Mouse (Mus musculus) midbrain, embryonic 11.5 days (tissue): ENCODE measurements at regions not wholly inside any gene's neighbourhood (a gene's known extent, or its start where the extent isn't known, plus 50 kb on each side); places are given as distances from the start of the nearest gene placed in this dataset.
A peak's percentile ranks its signal among the peaks of the same experiment; 100 is the strongest.

Experiments used
- ATAC-seq: fragments of 200-750 bp; cut with Nextera tagmentation; 2 replicates; pipeline ENCODE4 v1.8.0; 2017; ENCODE audit warnings: moderate TSS enrichment, moderate library complexity; ENCODE audit not compliant: low FRiP score
- DNase-seq: peaks from one replicate; pipeline ENCODE4 v3.0.0; 2015; ENCODE audit warnings: low spot score; ENCODE audit errors: missing footprints
- H3K27ac ChIP-seq: fragments of 300-500 bp; sonication (generic); 2 replicates; pipeline ENCODE4 v1.5.1; 2014; ENCODE audit warnings: low read depth, low read length
- H3K27me3 ChIP-seq: fragments of 300-500 bp; sonication (generic); 2 replicates; pipeline ENCODE4 v1.6.1; 2014; ENCODE audit warnings: mild to moderate bottlenecking, low read length, moderate library complexity, mixed read lengths; ENCODE audit not compliant: control insufficient read depth, insufficient read depth
- H3K36me3 ChIP-seq: fragments of 300-500 bp; sonication (generic); 2 replicates; pipeline ENCODE4 v1.6.1; 2014; ENCODE audit warnings: mild to moderate bottlenecking, low read length, moderate library complexity, mixed read lengths; ENCODE audit not compliant: control insufficient read depth, insufficient read depth
- H3K4me1 ChIP-seq: fragments of 300-500 bp; sonication (generic); 2 replicates; pipeline ENCODE4 v1.6.1; 2014; ENCODE audit warnings: low read length; ENCODE audit not compliant: control insufficient read depth, insufficient read depth
- H3K4me2 ChIP-seq: fragments of 300-500 bp; sonication (generic); 2 replicates; pipeline ENCODE4 v1.6.1; 2014; ENCODE audit warnings: mild to moderate bottlenecking, moderate library complexity
- H3K4me3 ChIP-seq: fragments of 300-500 bp; sonication (generic); 2 replicates; pipeline ENCODE4 v1.5.1; 2014; ENCODE audit warnings: low read depth, low read length
- H3K9ac ChIP-seq: fragments of 300-500 bp; sonication (generic); 2 replicates; pipeline ENCODE4 v1.6.1; 2014; ENCODE audit warnings: low read length
- H3K9me3 ChIP-seq: fragments of 300-500 bp; sonication (generic); 2 replicates; pipeline ENCODE4 v1.6.1; 2016; ENCODE audit warnings: low read length; ENCODE audit not compliant: control insufficient read depth
- WGBS: fragments of 180-500 bp; shearing (Covaris S2); extraction: QIAGEN DNeasy Blood & Tissue Kit; methylation state at CpG from one replicate; pipeline ENCODE4 v1.1.7; 2014; 5-methylcytosine and 5-hydroxymethylcytosine counted together

GRCm38 (mm10) chr1:72108678-72109077 lies 103.4 kb downstream of the Mreg start:
- Histone ChIP-seq H3K4me1 (no peaks in the 10 kb centered on the region), H3K27ac (no peak overlapping the region), H3K9me3 (no peaks in the 10 kb centered on the region), H3K27me3 (no peaks in the 10 kb centered on the region), H3K4me3 (no peak overlapping the region), H3K9ac (no peak overlapping the region), H3K36me3 (no peaks in the 10 kb centered on the region), H3K4me2 (no peak overlapping the region)
- ATAC-seq (no peak), DNase-seq (peak; percentile 19)
- 90% methylated on average over 8 of the region's 8 CpGs for WGBS

- Histone ChIP-seq H3K9me3 (no peaks in the 10 kb centered on the region), H3K9ac (no peak overlapping the region), H3K4me3 (no peak overlapping the region), H3K4me1 (no peaks in the 10 kb centered on the region), H3K36me3 (no peaks in the 10 kb centered on the region), H3K4me2 (no peak overlapping the region), H3K27me3 (no peaks in the 10 kb centered on the region), H3K27ac (no peak overlapping the region)
- DNase-seq (peak; percentile 53), ATAC-seq (no peak)
- WGBS, result 89% methylated on average over 7 of the region's 7 CpGs
Measured at GRCm38 (mm10) chr1:72107125-72107524, 105.0 kb downstream of the Mreg start.

GRCm38 (mm10) chr1:72106655-72107054 lies 105.5 kb downstream of the Mreg start:
- no peak overlapping the region for H3K4me3 ChIP-seq
- no peaks in the 10 kb centered on the region for H3K36me3 ChIP-seq
- H3K9ac ChIP-seq, result no peak overlapping the region
- peak; percentile 62 for DNase-seq
- H3K27ac ChIP-seq, result no peak overlapping the region
- ATAC-seq, result no peak
- H3K4me2 ChIP-seq, result no peak overlapping the region
- H3K4me1 ChIP-seq, result no peaks in the 10 kb centered on the region
- H3K27me3 ChIP-seq, result no peaks in the 10 kb centered on the region
- WGBS, result 83% methylated on average over 4 of the region's 4 CpGs
- H3K9me3 ChIP-seq, result no peaks in the 10 kb centered on the region

- Histone ChIP-seq H3K4me2 (no peak overlapping the region), H3K27ac (no peak overlapping the region), H3K27me3 (no peaks in the 10 kb centered on the region), H3K9ac (no peak overlapping the region), H3K4me1 (no peaks in the 10 kb centered on the region), H3K4me3 (no peak overlapping the region), H3K36me3 (no peaks in the 10 kb centered on the region), H3K9me3 (no peaks in the 10 kb centered on the region)
- 88% methylated on average over 5 of the region's 5 CpGs for WGBS
- DNase-seq (peak; percentile 75), ATAC-seq (no peak)
Measured at GRCm38 (mm10) chr1:72105435-72106057, 106.6 kb downstream of the Mreg start.

- H3K9me3 ChIP-seq, result no peaks in the 10 kb centered on the region
- no peak overlapping the region for H3K27ac ChIP-seq
- no peaks in the 10 kb centered on the region for H3K4me1 ChIP-seq
- no peaks in the 10 kb centered on the region for H3K36me3 ChIP-seq
- no peaks in the 10 kb centered on the region for H3K27me3 ChIP-seq
- no peak overlapping the region for H3K9ac ChIP-seq
- whole genome bisulfite sequencing, result 89% methylated on average over 6 of the region's 6 CpGs
- DNase-seq, result no peak
- H3K4me3 ChIP-seq, result no peak overlapping the region
- no peak for ATAC-seq
- no peak overlapping the region for H3K4me2 ChIP-seq
Measured at GRCm38 (mm10) chr1:72103962-72104361, 108.1 kb downstream of the Mreg start.

GRCm38 (mm10) chr1:72103387-72103786 lies 108.7 kb downstream of the Mreg start:
- Histone ChIP-seq H3K36me3 (no peaks in the 10 kb centered on the region), H3K9ac (no peak overlapping the region), H3K4me1 (no peaks in the 10 kb centered on the region), H3K9me3 (no peaks in the 10 kb centered on the region), H3K27me3 (no peaks in the 10 kb centered on the region), H3K4me3 (no peak overlapping the region), H3K4me2 (no peak overlapping the region), H3K27ac (no peak overlapping the region)
- ATAC-seq (no peak), DNase-seq (no peak)
- WGBS, result 90% methylated on average over 6 of the region's 6 CpGs

GRCm38 (mm10) chr1:72099447-72099846 lies 112.7 kb downstream of the Mreg start:
- no peak for DNase-seq
- no peak overlapping the region for H3K27ac ChIP-seq
- ATAC-seq, result no peak
- no peak overlapping the region for H3K4me2 ChIP-seq
- no peak overlapping the region for H3K9ac ChIP-seq
- no peaks in the 10 kb centered on the region for H3K4me1 ChIP-seq
- no peaks in the 10 kb centered on the region for H3K27me3 ChIP-seq
- no peaks in the 10 kb centered on the region for H3K9me3 ChIP-seq
- WGBS, result 77% methylated on average over 5 of the region's 5 CpGs
- no peak overlapping the region for H3K4me3 ChIP-seq
- H3K36me3 ChIP-seq, result no peaks in the 10 kb centered on the region

- no peaks in the 10 kb centered on the region for H3K27me3 ChIP-seq
- no peak for DNase-seq
- WGBS, result 78% methylated on average over 2 of the region's 2 CpGs
- H3K4me2 ChIP-seq, result no peak overlapping the region
- H3K27ac ChIP-seq, result no peak overlapping the region
- no peaks in the 10 kb centered on the region for H3K9me3 ChIP-seq
- H3K4me1 ChIP-seq, result no peaks in the 10 kb centered on the region
- H3K9ac ChIP-seq, result no peak overlapping the region
- no peaks in the 10 kb centered on the region for H3K36me3 ChIP-seq
- no peak overlapping the region for H3K4me3 ChIP-seq
- ATAC-seq, result no peak
Measured at GRCm38 (mm10) chr1:72091344-72091743, 120.8 kb downstream of the Mreg start.

GRCm38 (mm10) chr1:72085661-72086060 lies 126.4 kb downstream of the Mreg start:
- H3K4me2 ChIP-seq, result no peak overlapping the region
- 62% methylated on average over 6 of the region's 6 CpGs for WGBS
- ATAC-seq, result no peak

More at GRCm38 (mm10) chr1:72085661-72086060, 126.4 kb downstream of the Mreg start:
- Histone ChIP-seq H3K36me3 (no peaks in the 10 kb centered on the region), H3K9ac (no peak overlapping the region), H3K27ac (no peak overlapping the region), H3K27me3 (no peaks in the 10 kb centered on the region), H3K4me1 (no peaks in the 10 kb centered on the region), H3K9me3 (no peaks in the 10 kb centered on the region), H3K4me3 (no peak overlapping the region)
- DNase-seq, result no peak
